Mouse (Mus musculus) MEL (cell line): ENCODE results near the gene Usp51. TPM values are rescaled to one million over a fixed set of nuclear protein-coding genes. Genes with fewer than 3 reads are reported as not detected.
"Not testable (repeated sequence)": the region's sequence is repeated elsewhere in the genome, so short reads cannot be mapped to it uniquely, and the experiment has no call there.

Experiments
- DNase-seq: peaks from one replicate; pipeline ENCODE4 v3.0.0; 2011; ENCODE audit warnings: low read depth, low spot score
- H3K27ac ChIP-seq: 2 replicates; pipeline ENCODE4 v1.5.1; 2012; ENCODE audit warnings: low read depth, mild to moderate bottlenecking, control low read depth, low read length, moderate library complexity; ENCODE audit not compliant: control insufficient read depth
- H3K27me3 ChIP-seq, 2 experiments: fragments of 150-350 bp in 1 of 2; sonication (generic) in 1 of 2; 2 replicates each; pipeline ENCODE4 v1.6.1; 2012; ENCODE audit warnings: low read length in 2 of 2, mild to moderate bottlenecking in 2 of 2, improper control_type of control experiment in 1 of 2, moderate library complexity in 1 of 2; ENCODE audit not compliant: insufficient read depth in 2 of 2, control insufficient read depth in 1 of 2
- H3K36me3 ChIP-seq, 2 experiments: 2 replicates each; pipeline ENCODE4 v1.6.1; 2012 to 2014; ENCODE audit warnings: low read length in 2 of 2, improper control_type of control experiment in 1 of 2, inconsistent platforms in 1 of 2, mild to moderate bottlenecking in 1 of 2; ENCODE audit not compliant: insufficient read depth in 2 of 2, control insufficient read depth in 1 of 2
- H3K4me1 ChIP-seq, 2 experiments: fragments of 150-350 bp in 1 of 2; sonication (generic) in 1 of 2; 2 replicates each; pipeline ENCODE4 v1.6.1; 2012; ENCODE audit warnings: low read length in 2 of 2, improper control_type of control experiment in 1 of 2, mild to moderate bottlenecking in 1 of 2; ENCODE audit not compliant: insufficient read depth in 2 of 2, control insufficient read depth in 1 of 2
- H3K4me3 ChIP-seq, 2 experiments: fragments of 150-350 bp in 1 of 2; sonication (generic) in 1 of 2; 2 replicates each; pipeline ENCODE4 v1.5.1; 2012; ENCODE audit warnings: low read depth in 2 of 2, low read length in 2 of 2, mild to moderate bottlenecking in 2 of 2, moderate library complexity in 2 of 2, control low read depth in 1 of 2, improper control_type of control experiment in 1 of 2; ENCODE audit not compliant: control insufficient read depth in 1 of 2, insufficient read depth in 1 of 2
- H3K79me2 ChIP-seq: 2 replicates; pipeline ENCODE4 v1.6.1; 2012; ENCODE audit warnings: mild to moderate bottlenecking, low read length, moderate library complexity; ENCODE audit not compliant: control insufficient read depth, poor library complexity, insufficient read depth
- H3K9ac ChIP-seq: 2 replicates; pipeline ENCODE4 v1.6.1; 2012; ENCODE audit warnings: low read depth, mild to moderate bottlenecking, control low read depth, low read length, moderate library complexity; ENCODE audit not compliant: control insufficient read depth, poor library complexity, severe bottlenecking
- H3K9me3 ChIP-seq: fragments of 150-350 bp; sonication (generic); replicated peaks from 2 replicates; pipeline ENCODE4 v1.6.1; 2012; ENCODE audit warnings: mild to moderate bottlenecking, low read length, improper control_type of control experiment, moderate library complexity; ENCODE audit not compliant: insufficient read depth
- CHD1 ChIP-seq: IDR thresholded peaks from 2 replicates; pipeline ENCODE4 v1.6.1; 2012; ENCODE audit warnings: low read depth, mild to moderate bottlenecking, inconsistent platforms, low read length, improper control_type of control experiment
- MAFK ChIP-seq: IDR thresholded peaks from 2 replicates; pipeline ENCODE4 v1.6.1; 2011; ENCODE audit warnings: low read depth, mild to moderate bottlenecking, low read length, improper control_type of control experiment, borderline replicate concordance
- MAX ChIP-seq: IDR thresholded peaks from 2 replicates; pipeline ENCODE4 v1.6.1; 2011; ENCODE audit warnings: low read length, improper control_type of control experiment
- MYC ChIP-seq: IDR thresholded peaks from 2 replicates; pipeline ENCODE4 v1.6.1; 2011; ENCODE audit warnings: low read depth, mild to moderate bottlenecking, low read length, improper control_type of control experiment, moderate library complexity
- NELFE ChIP-seq: IDR thresholded peaks from 2 replicates; pipeline ENCODE4 v1.6.1; 2011; ENCODE audit warnings: low read depth, low read length, improper control_type of control experiment
- SIN3A ChIP-seq: IDR thresholded peaks from 2 replicates; pipeline ENCODE4 v1.6.1; 2012; ENCODE audit warnings: low read length, improper control_type of control experiment, inconsistent platforms
- TAL1 ChIP-seq: IDR thresholded peaks from 2 replicates; pipeline ENCODE4 v1.6.1; 2012; ENCODE audit warnings: mild to moderate bottlenecking, inconsistent platforms, low read length, moderate library complexity, mixed read lengths
- polyA plus RNA-seq, 2 experiments: library from polyadenylated mRNA; stranded (reverse) in 1 of 2; unstranded in 1 of 2; fragments of >175 nt in 1 of 2; fragments of >200 nt in 1 of 2; gene quantifications; 2 replicates each; pipeline versions ENCODE4 v1.2.1 to v1.2.4; 2012; ENCODE audit warnings: low replicate concordance in 2 of 2, low read depth in 1 of 2; ENCODE audit not compliant: insufficient read length in 2 of 2, insufficient read depth in 1 of 2, missing spikeins in 1 of 2
- total RNA-seq: library from RNA; depleted of rRNA; stranded (reverse); fragments of 300-350 nt; gene quantifications from 2 replicates; pipeline ENCODE4 v1.2.3, GENCODE M21; 2012; rRNA removed

Usp51 gene
- total and polyA plus RNA-seq, 3 experiments: not detected

DNA sequence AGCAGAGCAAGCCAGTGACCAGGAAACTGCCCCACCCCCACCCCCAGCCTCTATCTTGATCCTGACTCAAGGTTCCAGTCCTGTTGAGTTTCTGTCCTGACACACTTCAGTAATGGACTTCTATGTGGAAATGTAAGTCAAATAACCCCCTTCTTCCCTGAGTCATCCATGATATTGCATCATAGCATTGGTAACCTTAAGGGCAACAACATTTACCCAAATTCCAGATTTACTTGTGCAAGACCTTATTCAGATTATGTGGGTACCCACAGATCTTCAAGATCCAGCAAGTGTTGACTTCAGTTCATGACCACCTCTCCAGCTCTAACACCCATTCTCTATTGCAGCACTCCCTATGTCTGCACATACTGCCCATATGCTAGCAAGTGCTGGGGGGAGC lies 25.3 kb downstream of the Usp51 start:
- H3K27ac ChIP-seq, H3K9ac ChIP-seq, H3K27me3 ChIP-seq, DNase-seq, H3K36me3 ChIP-seq, H3K4me3 ChIP-seq, H3K79me2 ChIP-seq, H3K9me3 ChIP-seq, H3K4me1 ChIP-seq: not testable (repeated sequence)

GRCm38 (mm10) chrX:153037087-153037971 lies 31.1 kb downstream of the Usp51 start, which contains the start of gene Mageh1:
Gene Mageh1, minus strand, starts transcription at chrX:153037575.
- H3K4me3 ChIP-seq: no peak within 1 kb of the TSS
- no peaks in the 10 kb centered on the region for H3K36me3 ChIP-seq
- H3K27me3 ChIP-seq: no peaks in the 10 kb centered on the region
- no peak for TF ChIP-seq CHD1
- TF ChIP-seq NELFE: no peak
- TF ChIP-seq MAFK: no peak
- no peak for TF ChIP-seq TAL1
- no peak for TF ChIP-seq MAX
- no peak for TF ChIP-seq SIN3A
- TF ChIP-seq MYC: no peak
- H3K9ac ChIP-seq: no peak within 1 kb of the TSS
- no peaks in the 10 kb centered on the region for H3K4me1 ChIP-seq
- no peaks in the 10 kb centered on the region for H3K79me2 ChIP-seq
- DNase-seq: no peak
- H3K27ac ChIP-seq: no peak within 1 kb of the TSS
- no peaks in the 10 kb centered on the region for H3K9me3 ChIP-seq

- H3K4me3 ChIP-seq, H3K9me3 ChIP-seq, H3K27me3 ChIP-seq, DNase-seq, H3K27ac ChIP-seq, H3K79me2 ChIP-seq, H3K36me3 ChIP-seq, H3K4me1 ChIP-seq, H3K9ac ChIP-seq: not testable (repeated sequence)
These were observed 31.9 kb downstream of the Usp51 start for GRCm38 (mm10) chrX:153037972-153038744.

Other genes with a start within 250 kb of the Usp51 start
- gene Shroom2, start 237.0 kb upstream of the Usp51 start, total RNA-seq: not detected in 2 replicates
- gene Shroom2, start 237.0 kb upstream of the Usp51 start, polyA plus RNA-seq: not detected
- not detected in 2 replicates for gene Gpr143, start 224.5 kb upstream of the Usp51 start, total RNA-seq
- gene Gpr143, start 224.5 kb upstream of the Usp51 start, polyA plus RNA-seq: not detected
- not detected in 2 replicates for gene Mageh1, start 31.1 kb downstream of the Usp51 start, total RNA-seq
- gene Mageh1, start 31.1 kb downstream of the Usp51 start, polyA plus RNA-seq: not detected
- gene Foxr2, start 112.3 kb downstream of the Usp51 start, total RNA-seq: not detected in 2 replicates
- not detected for gene Foxr2, start 112.3 kb downstream of the Usp51 start, polyA plus RNA-seq
- gene Rragb, start 133.5 kb downstream of the Usp51 start, total RNA-seq: not detected in 2 replicates
- gene Rragb, start 133.5 kb downstream of the Usp51 start, polyA plus RNA-seq: not detected
- not detected in 2 replicates for gene Klf8, start 231.0 kb downstream of the Usp51 start, total RNA-seq
- gene Klf8, start 231.0 kb downstream of the Usp51 start, polyA plus RNA-seq: not detected